Mouse (Mus musculus): ENCODE measurements around the gene Sigirr. TPM values are rescaled to one million over a fixed set of nuclear protein-coding genes. Genes with fewer than 3 reads are reported as not detected.

Sigirr gene
- total and polyA plus RNA-seq, 3 experiments, result 8.3 to 17.5 TPM; not detected in 1

DNA sequence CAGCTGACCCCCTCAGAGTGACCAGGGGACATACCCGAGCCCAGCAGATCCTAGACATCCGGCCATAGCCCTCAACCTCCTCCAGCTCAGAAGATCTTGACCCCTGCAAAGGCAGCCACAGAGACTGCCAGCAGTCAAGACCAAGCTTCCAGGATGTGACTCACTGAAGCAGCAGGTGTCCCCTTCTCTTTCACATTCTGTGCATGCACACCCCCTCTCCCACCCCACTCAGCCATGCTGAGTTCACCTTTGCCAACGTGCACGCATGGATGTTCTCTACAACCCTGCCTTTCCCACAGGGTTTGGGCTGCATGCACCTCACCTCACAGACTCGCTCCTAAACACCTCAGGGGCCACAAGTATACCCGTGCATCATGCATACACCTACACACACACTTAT is 4.4 kb downstream of the Sigirr start:
- no peaks in the 10 kb centered on the region for H3K27me3 ChIP-seq (ENCODE audit: control insufficient read depth in 1 of 2, insufficient read depth in 2 of 2, low read length in 2 of 2)
- peak overlapping the region; percentile 29 to 63 for H3K4me3 ChIP-seq (ENCODE audit: control insufficient read depth in 1 of 2, insufficient read depth in 1 of 2, low read depth in 2 of 2, low read length in 2 of 2)
- H3K79me2 ChIP-seq (ENCODE audit: control insufficient read depth, insufficient read depth, low read length, poor library complexity), result no peaks in the 10 kb centered on the region
- peaks cover 0 to 7% of the 10 kb centered on the region in 2 experiments; a peak in 2 of 4 replicates for H3K36me3 ChIP-seq (ENCODE audit: control insufficient read depth in 1 of 2, insufficient read depth in 2 of 2, low read length in 2 of 2)
- TF ChIP-seq USF2 (IDR thresholded peaks at IDR 0.05; ENCODE audit: borderline replicate concordance in 1 of 2, insufficient read depth in 1 of 2, low read depth in 1 of 2, low read length in 2 of 2) (no peak), SMC3 (IDR thresholded peaks at IDR 0.05; ENCODE audit: low read depth, low read length) (no peak), HCFC1 (IDR thresholded peaks at IDR 0.05; ENCODE audit: low read depth, low read length) (no peak), KAT2A (conservative IDR thresholded peaks at IDR 0.05; ENCODE audit: low read depth, low read length) (no peak), MXI1 (IDR thresholded peaks at IDR 0.05; ENCODE audit: low read depth, low read length) (no peak), POLR2A (IDR thresholded peaks at IDR 0.05; ENCODE audit: control insufficient read depth in 1 of 2, insufficient read depth in 1 of 2, low read depth in 1 of 2, low read length in 2 of 2, poor library complexity in 1 of 2) (no peak), MAZ (IDR thresholded peaks at IDR 0.05; ENCODE audit: low read depth, low read length) (no peak), BHLHE40 (IDR thresholded peaks at IDR 0.05; ENCODE audit: borderline replicate concordance, low read depth, low read length) (no peak), MAX (IDR thresholded peaks at IDR 0.05; ENCODE audit: low read length) (no peak), ZC3H11A (IDR thresholded peaks at IDR 0.05; ENCODE audit: low read depth, low read length) (no peak), GABPA (IDR thresholded peaks at IDR 0.05; ENCODE audit: low read depth, low read length) (no peak), MAFK (IDR thresholded peaks at IDR 0.05; ENCODE audit: borderline replicate concordance, low read depth, low read length) (no peak), GATA1 (IDR thresholded peaks at IDR 0.05; ENCODE audit: low read depth, low read length) (no peak), EP300 (IDR thresholded peaks at IDR 0.05; ENCODE audit: low read depth in 1 of 2, low read length in 2 of 2) (no peak), ZNF384 (IDR thresholded peaks at IDR 0.05; ENCODE audit: low read depth, low read length) (no peak), ETS1 (IDR thresholded peaks at IDR 0.05; ENCODE audit: low read depth, low read length) (no peak), RAD21 (IDR thresholded peaks at IDR 0.05; ENCODE audit: low read depth, low read length) (no peak), RCOR1 (IDR thresholded peaks at IDR 0.05; ENCODE audit: low read depth, low read length) (no peak)
- H3K9me3 ChIP-seq (replicated peaks; ENCODE audit: insufficient read depth, low read length), result no peaks in the 10 kb centered on the region
- peaks cover 0 to 15% of the 10 kb centered on the region in 2 experiments; a peak in 2 of 4 replicates for H3K4me1 ChIP-seq (ENCODE audit: control insufficient read depth in 1 of 2, insufficient read depth in 2 of 2, low read length in 2 of 2)
- H3K27ac ChIP-seq (ENCODE audit: control insufficient read depth, low read depth, low read length), result peak overlapping the region; percentile 33
- H3K9ac ChIP-seq (ENCODE audit: control insufficient read depth, low read depth, low read length, poor library complexity, severe bottlenecking), result peak overlapping the region; percentile 54
- DNase-seq (ENCODE audit: low read depth, low spot score), result peak; percentile 18

DNA sequence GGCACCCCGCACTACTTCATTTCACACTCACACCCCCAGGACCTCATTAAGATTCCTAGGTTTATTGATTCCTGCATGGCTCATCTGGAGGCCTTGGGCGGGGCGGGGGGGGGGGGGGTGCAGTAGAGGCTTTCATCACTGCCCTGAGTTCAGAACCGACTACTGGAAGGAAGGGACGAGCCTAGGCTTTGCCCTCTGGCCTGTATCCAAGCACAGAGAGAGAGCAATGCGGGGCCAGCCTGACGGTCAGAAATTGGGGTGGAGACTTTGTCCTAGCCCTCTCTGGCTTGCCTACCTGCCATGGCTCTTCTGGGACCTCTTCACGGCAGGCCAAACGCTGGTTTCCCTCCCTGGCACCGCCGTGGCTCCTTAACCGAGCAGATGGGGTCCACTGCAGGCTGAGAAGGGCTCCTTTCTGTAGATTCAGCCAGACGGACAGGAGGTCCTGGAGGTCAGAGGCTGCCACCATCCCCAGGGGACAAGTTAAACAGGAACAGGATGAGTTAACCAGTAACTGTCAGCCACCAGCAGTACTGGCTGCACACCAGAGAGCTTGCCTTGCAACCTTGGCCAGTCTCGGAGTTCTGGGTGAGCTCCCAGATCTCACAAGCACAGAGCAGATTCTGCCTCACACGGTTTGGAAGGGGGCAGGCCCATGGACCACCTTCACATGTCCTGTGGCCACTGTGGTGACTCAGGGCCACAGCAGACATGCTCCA is 5.7 kb downstream of the Sigirr start:
- Histone ChIP-seq H3K4me3 (ENCODE audit: control insufficient read depth in 1 of 2, insufficient read depth in 1 of 2, low read depth in 2 of 2, low read length in 2 of 2) (no peak overlapping the region), H3K9me3 (replicated peaks; ENCODE audit: insufficient read depth, low read length) (no peaks in the 10 kb centered on the region), H3K27ac (ENCODE audit: control insufficient read depth, low read depth, low read length) (no peak overlapping the region), H3K9ac (ENCODE audit: control insufficient read depth, low read depth, low read length, poor library complexity, severe bottlenecking) (no peak overlapping the region), H3K79me2 (ENCODE audit: control insufficient read depth, insufficient read depth, low read length, poor library complexity) (no peaks in the 10 kb centered on the region), H3K36me3 (ENCODE audit: control insufficient read depth in 1 of 2, insufficient read depth in 2 of 2, low read length in 2 of 2) (peaks cover 0 to 7% of the 10 kb centered on the region in 2 experiments; a peak in 2 of 4 replicates), H3K27me3 (ENCODE audit: control insufficient read depth in 1 of 2, insufficient read depth in 2 of 2, low read length in 2 of 2) (no peaks in the 10 kb centered on the region), H3K4me1 (ENCODE audit: control insufficient read depth in 1 of 2, insufficient read depth in 2 of 2, low read length in 2 of 2) (peaks cover 0 to 15% of the 10 kb centered on the region in 2 experiments; a peak in 2 of 4 replicates)
- DNase-seq (ENCODE audit: low read depth, low spot score), result no peak
- TF ChIP-seq TAL1 (IDR thresholded peaks at IDR 0.05; ENCODE audit: low read length), result no peak
- TF ChIP-seq ZKSCAN1 (IDR thresholded peaks at IDR 0.05; ENCODE audit: low read depth, low read length), result no peak
- no peak for TF ChIP-seq ETS1 (IDR thresholded peaks at IDR 0.05; ENCODE audit: low read depth, low read length)
- no peak for TF ChIP-seq BHLHE40 (IDR thresholded peaks at IDR 0.05; ENCODE audit: borderline replicate concordance, low read depth, low read length)
- no peak for TF ChIP-seq SMC3 (IDR thresholded peaks at IDR 0.05; ENCODE audit: low read depth, low read length)
- TF ChIP-seq USF2 (IDR thresholded peaks at IDR 0.05; ENCODE audit: borderline replicate concordance in 1 of 2, insufficient read depth in 1 of 2, low read depth in 1 of 2, low read length in 2 of 2), result no peak
- TF ChIP-seq RCOR1 (IDR thresholded peaks at IDR 0.05; ENCODE audit: low read depth, low read length), result no peak
- no peak for TF ChIP-seq MYC (IDR thresholded peaks at IDR 0.05; ENCODE audit: low read depth, low read length)
- no peak for TF ChIP-seq POLR2AphosphoS5 (IDR thresholded peaks at IDR 0.05; ENCODE audit: borderline replicate concordance, low read depth, low read length)
- no peak for TF ChIP-seq MXI1 (IDR thresholded peaks at IDR 0.05; ENCODE audit: low read depth, low read length)
- TF ChIP-seq RAD21 (IDR thresholded peaks at IDR 0.05; ENCODE audit: low read depth, low read length), result no peak
